Mouse (Mus musculus) thymus, adult 2 months (tissue): ENCODE data around the gene Rgs6.

Experiments
- CTCF ChIP-seq: fragments of 200-500 bp; IDR thresholded peaks from 2 replicates; pipeline ENCODE4 v1.5.1; 2012; ENCODE audit warnings: mild to moderate bottlenecking, control low read depth, low read length, moderate library complexity, borderline replicate concordance; ENCODE audit not compliant: control insufficient read depth, poor library complexity, insufficient read depth; ENCODE audit errors: extremely low read depth
- POLR2A ChIP-seq: fragments of 200-500 bp; IDR thresholded peaks from 2 replicates; pipeline ENCODE4 v1.6.1; 2012; ENCODE audit warnings: mild to moderate bottlenecking, low read length, control low read depth, moderate library complexity; ENCODE audit not compliant: control insufficient read depth, poor library complexity, insufficient read depth; ENCODE audit errors: extremely low read depth

DNA sequence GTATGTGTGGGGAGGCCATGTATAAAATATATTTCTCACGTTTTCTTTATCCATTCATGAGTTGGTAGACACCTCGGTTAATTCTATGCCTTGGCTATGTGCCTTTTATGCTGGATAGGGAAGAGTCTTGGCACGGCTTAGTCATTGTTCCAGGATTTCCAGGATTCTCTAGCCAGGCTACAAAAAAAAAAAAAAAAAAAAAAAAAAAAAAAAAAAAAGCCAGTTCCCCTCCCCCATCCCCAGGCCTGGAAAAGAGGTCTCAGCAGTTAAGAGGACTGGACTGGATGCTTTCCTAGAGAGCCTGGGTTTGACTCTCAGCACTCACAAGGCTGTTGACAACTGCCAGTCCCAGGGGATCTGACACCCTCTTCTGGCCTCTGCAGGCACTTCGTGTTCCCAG, 543.3 kb downstream of the Rgs6 start:
- TF ChIP-seq CTCF = no peak
- TF ChIP-seq POLR2A = no peak
